Mouse (Mus musculus): ENCODE measurements around the gene Arfgap1. TPM values are rescaled to one million over a fixed set of nuclear protein-coding genes. Genes with fewer than 3 reads are reported as not detected.
A peak's percentile ranks its signal among the peaks of the same experiment; 100 is the strongest.

Arfgap1 gene
- polyA plus RNA-seq, 1 experiment = 68.4 TPM

DNA sequence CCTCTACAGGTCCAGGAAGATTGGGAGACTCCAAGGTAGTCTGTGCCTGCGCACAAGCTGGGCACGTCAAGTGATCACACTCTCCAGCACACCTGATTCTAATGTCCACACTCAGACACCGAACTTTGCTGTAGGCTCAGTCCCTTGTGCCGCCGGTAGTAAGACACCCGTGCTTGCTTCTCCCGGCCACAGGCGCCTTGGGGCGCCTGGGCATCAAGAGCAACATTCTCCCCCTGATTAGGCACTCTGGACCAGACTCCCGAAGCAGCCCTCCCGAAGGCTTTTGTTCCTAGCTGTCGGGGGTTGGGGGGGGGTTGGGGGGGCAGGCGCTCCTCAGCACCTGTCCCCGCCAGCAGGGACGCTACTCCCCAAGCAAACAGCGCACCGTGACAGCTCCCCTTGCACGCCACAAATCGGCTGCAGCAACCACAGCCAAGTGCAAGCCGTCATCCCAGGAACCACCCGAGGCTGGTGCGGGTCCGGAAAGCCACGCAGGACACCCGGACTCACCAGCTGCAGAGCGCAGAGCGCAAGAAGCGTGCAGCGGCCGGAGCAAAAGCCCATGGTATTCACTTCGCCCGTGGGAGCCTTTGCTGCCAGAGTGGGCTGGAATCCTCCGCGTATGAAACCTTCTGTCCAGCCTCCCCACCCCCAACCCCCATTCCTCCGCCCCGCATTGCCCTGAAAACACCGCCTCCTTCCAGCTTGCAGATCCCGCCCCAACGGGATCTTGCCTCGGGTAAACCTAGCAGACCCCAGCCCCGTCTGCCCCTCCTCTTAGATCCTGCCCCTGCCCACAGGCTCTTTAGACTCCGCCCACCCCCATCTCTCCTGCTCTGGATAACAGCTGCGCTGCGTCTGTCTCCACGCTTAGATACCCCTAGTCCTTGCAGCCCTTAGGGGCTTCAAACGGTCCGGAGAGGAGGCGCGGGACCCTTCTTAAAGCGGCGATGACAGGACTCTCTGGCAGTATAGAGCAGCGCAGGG is 12.7 kb upstream of the Arfgap1 start, which contains the start of gene Nkain4:
Gene Nkain4, minus strand, starts transcription at position 639 of the 987 bp plus-strand sequence.
- Histone ChIP-seq H3K36me3 (ENCODE audit: control insufficient read depth, insufficient read depth, low read length) (no peaks in the 10 kb centered on the region), H3K27me3 (ENCODE audit: control insufficient read depth, insufficient read depth, low read length) (peaks cover 8% of the 10 kb centered on the region), H3K27ac (ENCODE audit: control insufficient read depth, insufficient read depth, low read length) (no peak within 1 kb of the TSS), H3K4me1 (replicated peaks; ENCODE audit: control insufficient read depth, insufficient read depth, low read length) (no peaks in the 10 kb centered on the region), H3K4me3 (ENCODE audit: control insufficient read depth, insufficient read depth, low read length) (no peak within 1 kb of the TSS)
- DNase-seq = no peak
- 5% methylated on average over 52 of the region's 52 CpGs for WGBS
- TF ChIP-seq CTCF (IDR thresholded peaks at IDR 0.05; ENCODE audit: borderline replicate concordance, control insufficient read depth, extremely low read depth, insufficient read depth, low read length, poor library complexity) = no peak
- no peak for TF ChIP-seq POLR2A (IDR thresholded peaks at IDR 0.05; ENCODE audit: control insufficient read depth, extremely low read depth, insufficient read depth, low read length, poor library complexity)

DNA sequence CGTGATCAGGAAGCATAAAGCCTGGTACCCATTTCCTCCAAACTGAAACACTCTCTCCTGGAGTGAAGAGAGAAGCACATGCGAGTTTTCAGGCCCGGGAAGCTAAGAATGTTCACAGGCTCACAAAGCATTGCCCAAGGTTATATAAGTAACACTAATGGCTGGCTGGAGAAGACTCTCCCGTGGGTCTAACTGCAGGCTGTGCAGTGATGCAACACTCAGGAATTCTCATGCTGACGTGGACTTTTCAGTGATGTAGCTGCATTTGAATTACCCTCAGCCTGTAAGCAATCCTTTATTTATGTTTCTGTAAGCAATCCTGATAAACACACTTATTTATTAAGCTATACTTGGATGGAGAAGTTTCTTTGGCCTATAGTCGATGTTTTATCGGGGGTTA is 7.4 kb upstream of the Arfgap1 start:
- no peaks in the 10 kb centered on the region for H3K36me3 ChIP-seq (ENCODE audit: control insufficient read depth, insufficient read depth, low read length)
- H3K27me3 ChIP-seq (ENCODE audit: control insufficient read depth, insufficient read depth, low read length) = peaks cover 4% of the 10 kb centered on the region; the same call in 1 of the 2 replicates
- DNase-seq = no peak
- no peak overlapping the region for H3K27ac ChIP-seq (ENCODE audit: control insufficient read depth, insufficient read depth, low read length)
- no peak for TF ChIP-seq POLR2A (IDR thresholded peaks at IDR 0.05; ENCODE audit: control insufficient read depth, extremely low read depth, insufficient read depth, low read length, poor library complexity)
- no peak for TF ChIP-seq CTCF (IDR thresholded peaks at IDR 0.05; ENCODE audit: borderline replicate concordance, control insufficient read depth, extremely low read depth, insufficient read depth, low read length, poor library complexity)
- 65% methylated on average over 7 of the region's 7 CpGs for WGBS
- no peak overlapping the region for H3K4me3 ChIP-seq (ENCODE audit: control insufficient read depth, insufficient read depth, low read length)
- H3K4me1 ChIP-seq (replicated peaks; ENCODE audit: control insufficient read depth, insufficient read depth, low read length) = no peaks in the 10 kb centered on the region

DNA sequence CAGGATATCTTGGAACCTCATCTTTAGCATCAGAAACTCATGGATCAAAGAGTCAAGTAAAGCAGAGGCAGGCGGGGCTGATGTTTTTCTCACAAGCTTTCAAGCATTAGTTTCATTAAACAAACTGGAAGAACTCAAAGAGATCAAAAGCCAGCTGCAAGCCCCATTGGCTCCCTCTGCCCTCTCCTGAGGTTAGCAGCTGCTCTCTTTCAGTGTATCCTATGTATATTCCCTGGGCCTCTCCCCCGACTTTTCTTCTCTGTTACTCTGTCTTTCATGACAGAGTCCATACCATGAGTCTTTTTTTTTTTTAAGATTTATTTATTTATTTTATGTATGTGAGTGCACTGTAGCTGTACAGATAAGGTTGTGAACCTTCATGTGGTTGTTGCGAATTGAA is 6.8 kb upstream of the Arfgap1 start:
- no peak for DNase-seq
- TF ChIP-seq CTCF (IDR thresholded peaks at IDR 0.05; ENCODE audit: borderline replicate concordance, control insufficient read depth, extremely low read depth, insufficient read depth, low read length, poor library complexity) = no peak
- TF ChIP-seq POLR2A (IDR thresholded peaks at IDR 0.05; ENCODE audit: control insufficient read depth, extremely low read depth, insufficient read depth, low read length, poor library complexity) = no peak
- 83% methylated on average over 3 of the region's 3 CpGs for WGBS
- H3K27ac ChIP-seq (ENCODE audit: control insufficient read depth, insufficient read depth, low read length) = no peak overlapping the region
- H3K4me3 ChIP-seq (ENCODE audit: control insufficient read depth, insufficient read depth, low read length) = no peak overlapping the region
- H3K36me3 ChIP-seq (ENCODE audit: control insufficient read depth, insufficient read depth, low read length) = no peaks in the 10 kb centered on the region
- no peaks in the 10 kb centered on the region for H3K4me1 ChIP-seq (replicated peaks; ENCODE audit: control insufficient read depth, insufficient read depth, low read length)
- peaks cover 2% of the 10 kb centered on the region; the same call in 1 of the 2 replicates for H3K27me3 ChIP-seq (ENCODE audit: control insufficient read depth, insufficient read depth, low read length)

DNA sequence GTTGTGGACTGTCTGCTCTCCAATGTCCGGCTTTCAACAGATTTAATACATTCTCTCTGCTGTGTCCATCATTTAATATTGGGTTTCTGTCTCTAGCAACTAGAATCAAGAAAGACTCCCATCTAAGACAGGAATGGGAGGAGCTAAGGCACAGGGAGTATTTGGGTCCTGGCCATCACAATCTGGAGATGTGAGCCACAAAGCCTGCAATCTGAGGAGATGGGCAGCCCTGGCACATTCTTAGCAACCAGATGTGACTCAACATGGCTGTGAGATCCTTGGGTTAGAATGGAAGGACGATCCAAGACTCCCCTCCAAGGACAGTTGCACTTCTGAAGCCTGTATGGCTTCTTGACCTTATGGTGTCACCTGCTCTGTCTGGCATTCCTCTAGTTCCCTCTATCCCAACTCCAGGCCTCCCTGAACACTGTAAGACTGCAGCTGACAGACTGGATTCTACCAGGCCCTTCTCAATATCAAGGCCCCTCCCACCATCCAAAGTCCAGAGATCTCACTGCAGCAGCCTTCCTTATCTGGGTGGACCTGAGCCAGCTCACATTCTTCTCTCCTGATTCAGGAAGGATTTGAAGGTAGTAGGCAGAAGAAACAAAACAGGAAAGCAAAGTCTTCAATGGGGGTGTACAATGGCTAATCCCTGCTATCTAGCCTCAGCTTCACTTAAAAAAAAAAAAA is 4.3 kb upstream of the Arfgap1 start:
- H3K4me1 ChIP-seq (replicated peaks; ENCODE audit: control insufficient read depth, insufficient read depth, low read length) = peaks cover 2% of the 10 kb centered on the region
- 86% methylated on average over 2 of the region's 2 CpGs for WGBS
- H3K36me3 ChIP-seq (ENCODE audit: control insufficient read depth, insufficient read depth, low read length) = no peaks in the 10 kb centered on the region
- no peak for DNase-seq
- no peaks in the 10 kb centered on the region for H3K27me3 ChIP-seq (ENCODE audit: control insufficient read depth, insufficient read depth, low read length)
- TF ChIP-seq CTCF (IDR thresholded peaks at IDR 0.05; ENCODE audit: borderline replicate concordance, control insufficient read depth, extremely low read depth, insufficient read depth, low read length, poor library complexity) (no peak), POLR2A (IDR thresholded peaks at IDR 0.05; ENCODE audit: control insufficient read depth, extremely low read depth, insufficient read depth, low read length, poor library complexity) (no peak)
- H3K4me3 ChIP-seq (ENCODE audit: control insufficient read depth, insufficient read depth, low read length) = no peak overlapping the region
- no peak overlapping the region for H3K27ac ChIP-seq (ENCODE audit: control insufficient read depth, insufficient read depth, low read length)

DNA sequence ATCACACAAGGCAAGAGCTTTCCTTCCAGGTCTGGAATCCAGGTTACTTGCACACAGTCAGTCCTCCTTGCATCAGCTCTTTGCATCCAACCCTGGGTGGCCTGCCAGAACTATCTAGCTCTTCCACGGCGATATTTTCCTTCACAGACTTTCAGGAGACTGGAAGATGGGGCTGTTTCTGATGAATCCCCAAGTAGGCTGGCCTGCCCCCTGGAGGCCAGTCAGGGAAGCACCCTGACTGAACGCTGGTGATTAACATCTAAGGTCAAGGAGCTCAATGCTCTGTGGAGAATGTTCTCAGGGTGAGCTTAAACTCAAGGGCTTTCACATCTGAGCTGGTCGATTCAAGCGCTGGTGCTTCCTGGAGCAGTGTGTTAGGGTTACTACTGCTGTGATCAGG is 3.1 kb upstream of the Arfgap1 start:
- Histone ChIP-seq H3K36me3 (ENCODE audit: control insufficient read depth, insufficient read depth, low read length) (no peaks in the 10 kb centered on the region), H3K27ac (ENCODE audit: control insufficient read depth, insufficient read depth, low read length) (no peak overlapping the region), H3K4me1 (replicated peaks; ENCODE audit: control insufficient read depth, insufficient read depth, low read length) (peaks cover 6% of the 10 kb centered on the region), H3K4me3 (ENCODE audit: control insufficient read depth, insufficient read depth, low read length) (no peak overlapping the region), H3K27me3 (ENCODE audit: control insufficient read depth, insufficient read depth, low read length) (no peaks in the 10 kb centered on the region)
- WGBS = 8% methylated on average over 5 of the region's 5 CpGs
- DNase-seq = peak; percentile 68
- TF ChIP-seq POLR2A (IDR thresholded peaks at IDR 0.05; ENCODE audit: control insufficient read depth, extremely low read depth, insufficient read depth, low read length, poor library complexity) (no peak), CTCF (IDR thresholded peaks at IDR 0.05; ENCODE audit: borderline replicate concordance, control insufficient read depth, extremely low read depth, insufficient read depth, low read length, poor library complexity) (peak; percentile 89; the same call in 1 of the 2 replicates)

Measured in thymus, adult 2 months (tissue).